Mouse (Mus musculus): ENCODE measurements around the gene Fam50a.

DNA sequence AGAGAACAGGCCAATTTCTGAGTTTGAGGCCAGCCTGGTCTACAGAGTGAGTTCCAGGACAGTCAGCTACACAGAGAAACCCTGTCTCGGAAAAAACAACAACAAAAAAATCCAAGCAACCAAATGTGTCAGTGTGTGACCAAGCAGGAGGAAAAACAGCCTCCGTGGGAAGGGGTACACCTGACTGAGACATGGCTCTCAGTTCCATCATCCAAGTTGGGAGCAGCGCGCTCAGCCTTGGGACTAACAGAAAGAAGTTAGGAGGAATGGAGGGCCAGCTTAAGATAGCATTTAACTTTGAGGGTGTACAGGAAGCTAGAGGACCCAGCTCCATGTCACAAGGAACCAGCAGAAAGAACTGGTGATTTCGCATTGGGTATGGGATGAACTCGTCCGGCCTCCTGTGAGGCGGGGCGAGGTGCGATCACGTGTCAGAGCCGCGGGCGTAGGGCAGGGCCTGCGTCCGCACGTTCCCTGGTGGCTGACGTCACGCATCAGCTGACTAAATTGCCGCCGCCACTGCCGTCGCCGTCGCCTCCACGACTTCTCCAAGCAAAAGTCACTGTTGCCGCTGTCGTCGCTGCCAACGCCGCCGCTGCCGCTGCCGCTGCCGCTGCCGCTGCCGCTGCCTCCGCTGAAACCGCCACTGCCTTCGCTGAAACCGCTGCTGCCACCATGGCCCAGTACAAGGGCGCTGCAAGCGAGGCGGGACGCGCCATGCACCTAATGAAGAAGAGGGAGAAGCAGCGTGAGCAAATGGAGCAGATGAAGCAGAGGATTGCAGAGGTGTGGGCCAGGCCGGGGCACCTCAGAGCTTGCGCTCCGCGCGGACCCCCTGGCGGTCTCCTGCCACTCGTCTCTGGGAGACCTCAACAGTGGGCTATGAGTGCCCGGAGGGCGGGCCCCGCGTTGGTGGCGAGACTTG lies at the start of gene Fam50a:
- TF ChIP-seq CTCF (IDR thresholded peaks at IDR 0.05; ENCODE audit: control insufficient read depth, insufficient read depth, insufficient read length) (no peak), USF1 (IDR thresholded peaks at IDR 0.05; ENCODE audit: low read depth) (peak; percentile 83), CEBPB (IDR thresholded peaks at IDR 0.05; ENCODE audit: low read depth) (no peak)
